Mouse (Mus musculus) hindbrain, embryonic 12.5 days (tissue): ENCODE measurements at regions not wholly inside any gene's neighbourhood (a gene's known extent, or its start where the extent isn't known, plus 50 kb on each side); places are given as distances from the start of the nearest gene placed in this dataset.

Experiments
- ATAC-seq: fragments of 200-750 bp; cut with Nextera tagmentation; 2 replicates; pipeline ENCODE4 v1.8.0; 2017; ENCODE audit warnings: moderate TSS enrichment; ENCODE audit not compliant: low FRiP score
- H3K27ac ChIP-seq: fragments of 300-500 bp; sonication (generic); 2 replicates; pipeline ENCODE4 v1.5.1; 2016; ENCODE audit warnings: mild to moderate bottlenecking
- H3K27me3 ChIP-seq: fragments of 300-500 bp; sonication (generic); 2 replicates; pipeline ENCODE4 v1.6.1; 2016; ENCODE audit warnings: mild to moderate bottlenecking
- H3K36me3 ChIP-seq: fragments of 300-500 bp; sonication (generic); 2 replicates; pipeline ENCODE4 v1.6.1; 2016; ENCODE audit warnings: mild to moderate bottlenecking
- H3K4me1 ChIP-seq: fragments of 300-500 bp; sonication (generic); 2 replicates; pipeline ENCODE4 v1.6.1; 2016
- H3K4me2 ChIP-seq: fragments of 300-500 bp; sonication (generic); replicated peaks from 2 replicates; pipeline ENCODE4 v1.6.1; 2016; ENCODE audit warnings: mild to moderate bottlenecking
- H3K4me3 ChIP-seq: fragments of 300-500 bp; sonication (generic); 2 replicates; pipeline ENCODE4 v1.5.1; 2016; ENCODE audit warnings: mild to moderate bottlenecking
- H3K9ac ChIP-seq: fragments of 300-500 bp; sonication (generic); 2 replicates; pipeline ENCODE4 v1.6.1; 2016; ENCODE audit warnings: mild to moderate bottlenecking, moderate library complexity
- H3K9me3 ChIP-seq: fragments of 300-500 bp; sonication (generic); replicated peaks from 2 replicates; pipeline ENCODE4 v1.6.1; 2016; ENCODE audit warnings: mild to moderate bottlenecking
- WGBS: fragments of 180-500 bp; shearing (Covaris S2); methylation state at CpG from one replicate; pipeline ENCODE4 v1.1.7; 2016; 5-methylcytosine and 5-hydroxymethylcytosine counted together

DNA sequence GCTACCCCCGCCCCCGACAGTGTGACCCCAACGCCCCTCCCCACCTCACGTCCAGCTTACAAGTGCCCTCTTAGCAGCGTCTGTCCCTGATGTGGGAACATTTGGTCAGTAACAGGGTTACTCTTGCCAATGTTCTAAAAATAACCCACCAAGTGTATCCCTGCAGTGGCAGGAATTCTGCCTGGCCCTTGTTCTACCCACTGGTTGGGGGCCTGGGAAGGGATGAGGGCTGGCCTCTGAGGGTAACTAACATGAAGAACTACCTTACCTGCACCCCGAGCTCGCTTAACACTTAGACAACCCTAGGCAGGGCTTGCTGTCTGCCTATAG, 56.9 kb upstream of the Casz1 start:
- Histone ChIP-seq H3K27me3 (peaks cover 33% of the 10 kb centered on the region), H3K4me1 (peaks cover 30% of the 10 kb centered on the region), H3K4me3 (no peak overlapping the region), H3K9ac (no peak overlapping the region), H3K4me2 (no peak overlapping the region), H3K36me3 (no peaks in the 10 kb centered on the region), H3K27ac (no peak overlapping the region), H3K9me3 (no peaks in the 10 kb centered on the region)
- no peak for ATAC-seq
- WGBS: 79% methylated on average over 7 of the region's 7 CpGs

GRCm38 (mm10) chr4:148750030-148750429, 54.2 kb upstream of the Casz1 start:
- Histone ChIP-seq H3K9ac (no peak overlapping the region), H3K27ac (peak overlapping the region; percentile 52; the same call in 1 of the 2 replicates), H3K9me3 (no peaks in the 10 kb centered on the region), H3K27me3 (peaks cover 27% of the 10 kb centered on the region), H3K36me3 (no peaks in the 10 kb centered on the region), H3K4me1 (peaks cover 31% of the 10 kb centered on the region), H3K4me2 (no peak overlapping the region), H3K4me3 (no peak overlapping the region)
- ATAC-seq: 0 out of 2 replicates have a peak, but pooled peaks have one; percentile 36
- 52% methylated on average over 10 of the region's 10 CpGs for WGBS

- Histone ChIP-seq H3K9me3 (no peaks in the 10 kb centered on the region), H3K27ac (no peak overlapping the region)
- WGBS: 67% methylated on average over 7 of the region's 7 CpGs
Observed at GRCm38 (mm10) chr4:148751591-148751990, 52.6 kb upstream of the Casz1 start.

DNA sequence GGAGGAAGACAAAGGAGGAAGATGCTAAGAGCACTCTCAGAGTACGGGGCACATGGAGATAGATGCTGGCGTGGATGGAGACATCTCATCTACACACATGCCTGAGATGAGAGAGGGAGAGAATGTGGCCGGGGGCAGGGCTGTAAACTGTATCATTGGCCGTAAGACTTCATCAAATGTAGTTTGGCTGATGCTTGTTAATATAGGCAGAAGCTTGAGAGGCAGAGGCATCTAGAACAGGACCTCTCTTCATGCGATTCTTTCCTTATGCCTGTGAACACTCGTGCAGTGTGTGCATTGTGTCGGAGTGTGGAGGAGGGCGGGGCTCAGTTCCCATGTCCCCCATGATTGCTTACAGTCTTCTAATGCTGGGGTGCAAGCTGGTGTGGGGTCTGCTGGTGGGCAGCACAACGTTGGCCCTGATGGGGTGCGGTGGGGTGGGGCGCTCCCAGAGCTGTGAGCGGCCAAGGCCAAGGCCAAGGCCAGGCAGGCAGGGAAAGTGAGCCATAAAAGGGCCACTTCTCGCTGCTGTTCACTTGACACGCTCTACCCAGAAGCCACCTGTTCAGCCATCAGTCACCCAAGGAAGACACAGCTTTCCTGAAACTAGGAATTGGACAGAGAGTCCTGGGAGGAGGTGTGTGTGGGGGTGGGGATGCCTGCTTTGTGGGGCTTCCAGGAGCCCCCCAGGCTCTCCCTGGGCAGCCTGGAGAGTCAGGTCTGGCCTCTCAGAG, 51.7 kb upstream of the Casz1 start:
- Histone ChIP-seq H3K4me2 (no peak overlapping the region), H3K9ac (no peak overlapping the region), H3K27me3 (peaks cover 23% of the 10 kb centered on the region), H3K4me1 (peaks cover 18% of the 10 kb centered on the region; the same call in 1 of the 2 replicates), H3K9me3 (no peaks in the 10 kb centered on the region), H3K27ac (no peak overlapping the region), H3K36me3 (no peaks in the 10 kb centered on the region), H3K4me3 (no peak overlapping the region)
- no peak for ATAC-seq
- 86% methylated on average over 14 of the region's 14 CpGs for WGBS

More at GRCm38 (mm10) chr4:148751591-148751990, 52.6 kb upstream of the Casz1 start:
- no peak overlapping the region for H3K4me2 ChIP-seq
- peaks cover 22% of the 10 kb centered on the region for H3K4me1 ChIP-seq
- H3K4me3 ChIP-seq: no peak overlapping the region
- ATAC-seq: no peak
- H3K36me3 ChIP-seq: no peaks in the 10 kb centered on the region
- H3K9ac ChIP-seq: no peak overlapping the region
- peaks cover 27% of the 10 kb centered on the region for H3K27me3 ChIP-seq

GRCm38 (mm10) chr4:148753143-148753798, 51.0 kb upstream of the Casz1 start:
- H3K36me3 ChIP-seq: no peaks in the 10 kb centered on the region

GRCm38 (mm10) chr4:148753849-148754248, 50.4 kb upstream of the Casz1 start:
- H3K27ac ChIP-seq: no peak overlapping the region
- 71% methylated on average over 8 of the region's 8 CpGs for WGBS

More at GRCm38 (mm10) chr4:148753143-148753798, 51.0 kb upstream of the Casz1 start:
- Histone ChIP-seq H3K9me3 (no peaks in the 10 kb centered on the region), H3K9ac (no peak overlapping the region), H3K27me3 (peaks cover 20% of the 10 kb centered on the region), H3K4me1 (peaks cover 18% of the 10 kb centered on the region; the same call in 1 of the 2 replicates), H3K27ac (no peak overlapping the region), H3K4me3 (no peak overlapping the region), H3K4me2 (no peak overlapping the region)
- WGBS: 73% methylated on average over 17 of the region's 17 CpGs
- ATAC-seq: no peak

More at GRCm38 (mm10) chr4:148753849-148754248, 50.4 kb upstream of the Casz1 start:
- H3K36me3 ChIP-seq: no peaks in the 10 kb centered on the region
- no peaks in the 10 kb centered on the region for H3K9me3 ChIP-seq
- peaks cover 17% of the 10 kb centered on the region; the same call in 1 of the 2 replicates for H3K27me3 ChIP-seq
- no peak overlapping the region for H3K9ac ChIP-seq
- H3K4me1 ChIP-seq: peaks cover 18% of the 10 kb centered on the region; the same call in 1 of the 2 replicates
- no peak for ATAC-seq
- H3K4me3 ChIP-seq: no peak overlapping the region
- no peak overlapping the region for H3K4me2 ChIP-seq
